Mouse (Mus musculus) forebrain, embryonic 11.5 days (tissue): ENCODE data around the gene Lrch4. TPM values are rescaled to one million over a fixed set of nuclear protein-coding genes. Genes with fewer than 3 reads are reported as not detected.

Experiments
- ATAC-seq: fragments of 200-750 bp; cut with Nextera tagmentation; replicated peaks from 2 replicates; pipeline ENCODE4 v1.8.0; 2017; ENCODE audit warnings: moderate TSS enrichment; ENCODE audit not compliant: low FRiP score
- DNase-seq: peaks from one replicate; pipeline ENCODE4 v3.0.0-alpha.2; 2017; ENCODE audit warnings: low spot score
- H3K27ac ChIP-seq: fragments of 300-500 bp; sonication (generic); 2 replicates; pipeline ENCODE4 v1.5.1; 2014; ENCODE audit warnings: low read depth, low read length
- H3K27me3 ChIP-seq: fragments of 300-500 bp; sonication (generic); 2 replicates; pipeline ENCODE4 v1.6.1; 2014; ENCODE audit warnings: mild to moderate bottlenecking, low read length, mixed read lengths; ENCODE audit not compliant: control insufficient read depth, insufficient read depth
- H3K36me3 ChIP-seq: fragments of 300-500 bp; sonication (generic); 2 replicates; pipeline ENCODE4 v1.6.1; 2014; ENCODE audit warnings: mild to moderate bottlenecking, low read length, moderate library complexity, mixed read lengths; ENCODE audit not compliant: control insufficient read depth, insufficient read depth
- H3K4me1 ChIP-seq: fragments of 300-500 bp; sonication (generic); replicated peaks from 2 replicates; pipeline ENCODE4 v1.6.1; 2014; ENCODE audit warnings: low read length, mixed read lengths; ENCODE audit not compliant: control insufficient read depth, insufficient read depth
- H3K4me2 ChIP-seq: fragments of 300-500 bp; sonication (generic); 2 replicates; pipeline ENCODE4 v1.6.1; 2014; ENCODE audit warnings: low read depth, mild to moderate bottlenecking, low read length, moderate library complexity, mixed read lengths; ENCODE audit not compliant: severe bottlenecking
- H3K4me3 ChIP-seq: fragments of 300-500 bp; sonication (generic); 2 replicates; pipeline ENCODE4 v1.5.1; 2014; ENCODE audit warnings: low read depth, low read length
- H3K9ac ChIP-seq: fragments of 300-500 bp; sonication (generic); 2 replicates; pipeline ENCODE4 v1.6.1; 2014; ENCODE audit warnings: low read length
- H3K9me3 ChIP-seq: fragments of 300-500 bp; sonication (generic); 2 replicates; pipeline ENCODE4 v1.6.1; 2016; ENCODE audit warnings: low read length, mixed read lengths; ENCODE audit not compliant: control insufficient read depth
- WGBS: fragments of 180-500 bp; shearing (Covaris S2); extraction: QIAGEN DNeasy Blood & Tissue Kit; methylation state at CpG from one replicate; pipeline ENCODE4 v1.1.7; 2014; 5-methylcytosine and 5-hydroxymethylcytosine counted together
- polyA plus RNA-seq: library from polyadenylated mRNA; unstranded; fragments of >200 nt; fragmentation: Nextera tagmentation; extraction: Ambion mirVana; gene quantifications from 2 replicates; pipeline ENCODE4 v1.2.1, GENCODE M21; 2014

The Lrch4 gene
- polyA plus RNA-seq, 1 experiment from 2014 or later = 38.0 TPM

DNA sequence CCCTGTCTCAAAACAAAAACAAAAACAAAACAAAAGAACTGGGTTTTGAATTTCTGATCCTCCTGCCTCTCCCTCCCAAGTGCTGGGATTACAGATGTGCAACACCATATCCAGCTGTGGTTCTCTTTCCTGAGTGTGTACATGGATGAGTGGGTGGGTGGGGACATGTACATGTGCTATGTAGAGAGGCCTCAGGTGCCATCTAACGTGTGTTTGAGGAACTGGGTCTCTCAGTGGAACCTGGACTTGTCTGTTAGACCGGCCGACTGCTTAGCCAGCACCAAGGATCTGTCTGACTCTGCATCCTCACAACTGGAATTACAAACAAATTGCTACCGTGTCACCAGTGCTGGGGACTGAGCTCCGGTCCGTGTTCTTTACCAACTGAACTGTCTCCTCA is 31.3 kb upstream of the Lrch4 start:
- 88% methylated on average over 6 of the region's 6 CpGs for WGBS
- Histone ChIP-seq H3K9ac (no peak overlapping the region), H3K9me3 (no peaks in the 10 kb centered on the region), H3K27me3 (no peaks in the 10 kb centered on the region), H3K27ac (no peak overlapping the region), H3K4me1 (no peaks in the 10 kb centered on the region; the same call in 1 of the 2 replicates), H3K36me3 (no peaks in the 10 kb centered on the region), H3K4me3 (no peak overlapping the region), H3K4me2 (no peak overlapping the region)
- no peak for ATAC-seq
- DNase-seq = no peak

DNA sequence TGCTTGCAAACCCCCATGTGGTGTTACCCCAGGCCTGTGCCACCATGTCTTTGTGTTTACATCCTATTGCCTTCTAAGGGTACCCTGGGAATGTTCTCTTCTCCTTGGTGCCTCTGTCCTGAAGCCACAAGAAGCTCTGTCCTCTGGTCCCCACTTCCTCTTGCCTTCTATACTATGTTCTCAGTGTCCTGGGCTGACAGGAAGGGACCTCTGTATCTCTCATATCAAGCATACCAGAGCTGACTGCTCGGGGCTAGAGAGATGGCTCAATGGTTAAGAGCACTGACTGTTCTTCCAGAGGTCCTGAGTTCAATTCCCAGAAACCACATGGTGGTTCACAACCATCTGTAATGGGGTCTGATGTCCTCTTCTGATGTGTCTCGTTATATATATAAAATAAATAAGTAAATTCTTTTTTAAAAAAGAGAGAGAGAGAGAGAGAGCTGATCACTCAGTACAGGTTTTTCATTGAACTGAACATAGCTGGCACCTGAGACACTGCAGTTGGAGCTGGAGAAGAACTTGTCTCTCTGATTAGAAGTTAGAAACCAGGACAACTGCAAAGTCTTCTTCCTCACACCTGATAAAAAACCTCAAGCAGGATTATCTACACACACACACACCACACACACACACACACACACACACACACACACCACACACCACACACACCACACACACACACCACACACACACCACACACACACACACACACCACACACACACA is 30.7 kb upstream of the Lrch4 start:
- no peaks in the 10 kb centered on the region for H3K9me3 ChIP-seq
- 84% methylated on average over 2 of the region's 2 CpGs for WGBS
- no peak overlapping the region for H3K4me3 ChIP-seq
- DNase-seq (no peak), ATAC-seq (no peak)
- no peak overlapping the region for H3K4me2 ChIP-seq
- no peak overlapping the region for H3K27ac ChIP-seq
- H3K27me3 ChIP-seq = no peaks in the 10 kb centered on the region
- H3K9ac ChIP-seq = no peak overlapping the region
- no peaks in the 10 kb centered on the region; the same call in 1 of the 2 replicates for H3K4me1 ChIP-seq
- no peaks in the 10 kb centered on the region for H3K36me3 ChIP-seq

DNA sequence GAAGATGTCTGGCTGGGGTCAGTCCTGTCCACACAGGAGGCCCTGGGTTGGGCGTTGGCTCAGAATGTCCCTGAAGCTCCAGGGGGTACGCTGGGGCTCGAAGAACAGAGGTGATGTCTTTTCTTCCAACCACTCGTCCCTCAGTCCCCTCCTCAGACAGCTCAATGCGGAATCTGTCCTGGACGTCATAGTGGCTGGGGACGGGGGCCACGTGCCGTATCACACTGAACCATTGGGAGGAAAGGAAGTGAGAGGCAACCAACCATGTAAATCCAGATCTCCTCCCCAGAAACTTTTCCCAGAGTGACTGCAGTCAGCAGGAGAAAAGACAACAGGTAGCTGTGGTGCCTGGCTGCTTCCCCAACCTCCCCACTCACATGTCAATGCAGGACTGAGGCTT is 29.3 kb upstream of the Lrch4 start:
- Histone ChIP-seq H3K4me3 (peak overlapping the region; percentile 58), H3K27me3 (no peaks in the 10 kb centered on the region), H3K9ac (peak overlapping the region; percentile 76), H3K27ac (no peak overlapping the region), H3K4me2 (peak overlapping the region; percentile 87), H3K4me1 (no peaks in the 10 kb centered on the region; the same call in 1 of the 2 replicates), H3K9me3 (no peaks in the 10 kb centered on the region), H3K36me3 (no peaks in the 10 kb centered on the region)
- WGBS = 72% methylated on average over 9 of the region's 9 CpGs
- no peak for DNase-seq
- ATAC-seq = no peak

DNA sequence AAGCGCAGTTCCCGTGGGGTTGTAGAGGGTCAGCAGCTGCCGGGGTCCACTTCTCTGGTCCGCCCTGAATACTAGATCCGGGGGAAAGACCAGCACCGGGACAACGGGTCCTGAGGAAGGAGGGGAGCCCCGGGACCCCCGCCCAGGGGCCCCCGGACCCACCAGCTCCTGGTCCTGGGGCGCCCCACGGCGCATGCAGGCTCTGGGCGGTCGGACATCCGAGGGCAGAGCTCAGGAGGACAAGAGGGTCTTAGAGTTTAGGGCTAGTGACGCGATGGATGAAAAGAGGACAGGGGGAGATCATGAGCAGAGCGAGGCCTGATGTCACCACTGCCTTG is 28.7 kb upstream of the Lrch4 start:
- H3K4me3 ChIP-seq = peak overlapping the region; percentile 58
- no peaks in the 10 kb centered on the region for H3K36me3 ChIP-seq
- peak overlapping the region; percentile 76 for H3K9ac ChIP-seq
- ATAC-seq (no peak; the same call in 1 of the 2 replicates), DNase-seq (no peak)
- 2% methylated on average over 19 of the region's 19 CpGs for WGBS
- H3K4me1 ChIP-seq = no peaks in the 10 kb centered on the region; the same call in 1 of the 2 replicates
- H3K9me3 ChIP-seq = no peaks in the 10 kb centered on the region
- no peak overlapping the region for H3K27ac ChIP-seq
- no peaks in the 10 kb centered on the region for H3K27me3 ChIP-seq
- peak overlapping the region; percentile 87 for H3K4me2 ChIP-seq

DNA sequence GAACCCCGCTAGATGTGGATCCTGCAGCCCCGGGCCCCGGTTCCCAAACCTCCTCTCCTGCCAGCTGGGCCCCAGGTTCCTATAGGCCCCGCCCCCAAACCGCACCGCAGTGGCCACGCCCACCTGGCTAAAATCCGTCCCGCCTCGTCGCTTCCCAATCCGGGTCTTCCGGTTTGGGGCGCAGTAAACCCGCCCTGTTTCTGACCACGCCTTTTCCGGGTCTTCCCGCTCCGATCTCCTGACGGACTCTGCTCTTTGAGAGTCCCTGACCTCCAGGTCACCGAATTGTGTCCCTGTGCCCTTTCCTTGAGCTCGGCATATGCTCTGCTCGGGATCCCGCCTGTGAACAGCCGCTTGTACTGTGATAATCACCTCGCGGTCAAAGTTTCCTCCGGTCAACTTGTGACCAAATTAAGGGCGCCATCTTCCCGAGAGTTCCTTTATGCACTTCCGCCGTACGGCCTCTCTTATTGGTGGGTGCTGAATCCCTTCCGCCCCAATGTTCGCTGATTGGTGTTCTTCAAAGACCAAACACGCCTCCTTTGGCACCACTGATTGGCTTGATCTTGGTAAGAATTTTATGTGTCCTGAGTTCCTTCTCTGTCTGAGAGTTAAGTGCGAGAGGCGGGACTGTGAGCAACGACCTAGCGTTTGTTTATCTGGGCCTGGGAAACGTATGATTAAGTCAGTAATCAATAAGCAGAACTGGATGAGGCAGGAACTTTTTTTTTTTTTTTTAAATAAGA is 28.1 kb upstream of the Lrch4 start, which contains the start of gene Mospd3:
TSS of gene Mospd3 (minus strand) at position 440 of the 746 bp plus-strand sequence.
- Histone ChIP-seq H3K4me3 (peak within 1 kb of the TSS; percentile 58), H3K9me3 (no peaks in the 10 kb centered on the region), H3K27ac (peak within 1 kb of the TSS; percentile 60), H3K4me1 (no peaks in the 10 kb centered on the region; the same call in 1 of the 2 replicates), H3K27me3 (no peaks in the 10 kb centered on the region), H3K36me3 (no peaks in the 10 kb centered on the region), H3K4me2 (peak within 1 kb of the TSS; percentile 87), H3K9ac (peak within 1 kb of the TSS; percentile 76)
- DNase-seq = peak; percentile 97
- under 1% methylated on average over 41 of the region's 41 CpGs for WGBS
- ATAC-seq = peak; percentile 96

DNA sequence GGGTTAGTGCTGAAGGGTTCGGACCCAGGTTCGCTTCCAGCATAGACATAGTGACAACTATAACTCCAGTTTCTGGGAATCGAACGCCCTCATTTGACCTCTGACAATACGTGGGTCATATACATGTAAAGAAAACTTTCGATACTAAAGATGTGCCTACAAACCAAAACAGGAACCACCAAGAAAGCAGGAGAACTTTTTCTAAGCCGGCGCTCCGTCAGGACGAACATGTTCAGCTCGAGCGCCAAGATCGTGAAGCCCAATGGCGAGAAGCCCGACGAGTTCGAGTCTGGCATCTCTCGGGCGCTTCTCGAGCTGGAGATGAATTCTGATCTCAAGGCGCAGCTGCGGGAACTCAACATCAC is 27.6 kb upstream of the Lrch4 start:
- Histone ChIP-seq H3K4me3 (peak overlapping the region; percentile 58), H3K27ac (no peak overlapping the region), H3K27me3 (no peaks in the 10 kb centered on the region), H3K4me2 (peak overlapping the region; percentile 67), H3K9ac (peak overlapping the region; percentile 76), H3K9me3 (no peaks in the 10 kb centered on the region), H3K36me3 (no peaks in the 10 kb centered on the region), H3K4me1 (no peaks in the 10 kb centered on the region; the same call in 1 of the 2 replicates)
- under 1% methylated on average over 22 of the region's 22 CpGs for WGBS
- ATAC-seq = no peak
- no peak for DNase-seq

DNA sequence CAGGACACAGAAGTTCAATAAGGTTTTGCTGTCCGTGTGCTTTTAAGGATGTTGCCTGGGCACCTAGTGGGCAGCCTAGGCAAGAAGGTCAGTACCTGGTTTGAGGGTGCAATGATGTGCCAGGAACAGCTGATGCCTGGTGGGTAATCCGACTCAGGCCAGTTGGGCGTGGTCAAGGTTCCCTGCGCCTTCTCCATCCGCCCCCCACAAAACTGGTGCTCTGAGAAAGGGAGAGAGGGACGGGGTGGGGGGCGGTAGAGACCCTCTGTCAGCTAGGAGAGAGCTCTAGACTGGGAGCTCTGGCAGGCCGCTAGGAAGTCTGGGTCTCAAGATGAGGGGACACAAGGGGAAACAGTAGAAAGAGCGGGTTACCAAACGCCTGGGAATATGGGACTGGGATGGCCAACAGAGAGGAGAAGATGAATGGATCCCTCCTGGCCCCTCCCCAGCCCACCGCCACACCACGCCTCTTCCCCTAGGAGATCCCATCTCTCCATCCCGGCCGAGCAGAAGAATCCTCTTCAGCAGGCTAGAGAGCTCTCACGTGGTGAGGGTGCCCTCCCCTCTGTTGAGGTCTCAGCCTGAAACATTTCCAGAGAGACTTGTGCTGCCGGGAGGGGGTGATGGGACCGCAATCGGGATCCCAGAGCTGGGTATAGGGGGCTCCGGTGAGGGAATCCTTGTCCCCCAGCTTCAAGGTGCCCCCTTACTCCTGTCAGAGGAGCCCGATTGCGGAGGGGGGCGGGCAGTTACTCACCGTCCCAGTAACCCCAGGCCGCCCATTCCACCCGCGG is 20.9 kb upstream of the Lrch4 start:
- Histone ChIP-seq H3K4me2 (peak overlapping the region; percentile 40), H3K9ac (peak overlapping the region; percentile 27), H3K4me3 (0 out of 2 replicates have a peak overlapping the region, but pooled peaks have one; percentile 5), H3K36me3 (no peaks in the 10 kb centered on the region), H3K27me3 (peaks cover 2% of the 10 kb centered on the region; the same call in 1 of the 2 replicates), H3K27ac (no peak overlapping the region), H3K4me1 (peaks cover 8% of the 10 kb centered on the region), H3K9me3 (no peaks in the 10 kb centered on the region)
- WGBS = 6% methylated on average over 24 of the region's 26 CpGs
- ATAC-seq (no peak), DNase-seq (no peak)

DNA sequence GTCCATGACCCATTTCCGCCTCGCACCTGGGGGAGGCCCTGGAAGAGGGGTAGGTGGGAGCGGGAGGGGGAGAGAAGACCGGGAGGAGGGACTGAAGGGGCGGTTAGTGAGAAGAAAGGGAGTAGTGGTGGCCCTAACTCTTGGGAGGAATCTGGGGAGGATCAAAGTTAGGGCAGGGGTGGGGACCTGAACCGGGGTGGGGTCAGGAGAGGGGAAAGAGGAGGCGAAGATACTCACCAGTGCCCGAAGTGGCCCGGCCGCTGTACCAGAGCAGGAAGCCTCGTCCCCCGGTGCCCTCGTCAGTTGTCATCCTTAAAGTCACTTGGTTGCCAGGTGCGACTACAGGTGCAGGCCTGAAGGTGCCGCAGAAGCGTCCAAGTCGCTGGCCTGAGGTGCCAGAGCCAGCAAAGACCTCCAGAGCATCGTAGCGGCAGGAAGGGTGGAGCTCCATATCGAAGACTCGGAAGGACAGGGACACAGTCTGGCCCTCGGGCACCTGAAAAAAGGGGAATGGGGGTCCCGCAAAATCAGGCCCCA is 20.2 kb upstream of the Lrch4 start:
- Histone ChIP-seq H3K27ac (no peak overlapping the region), H3K9ac (peak overlapping the region; percentile 27), H3K27me3 (peaks cover 2% of the 10 kb centered on the region; the same call in 1 of the 2 replicates), H3K4me3 (0 out of 2 replicates have a peak overlapping the region, but pooled peaks have one; percentile 5), H3K9me3 (no peaks in the 10 kb centered on the region), H3K4me2 (peak overlapping the region; percentile 40), H3K36me3 (no peaks in the 10 kb centered on the region), H3K4me1 (peaks cover 8% of the 10 kb centered on the region)
- no peak for ATAC-seq
- DNase-seq = no peak
- 18% methylated on average over 22 of the region's 23 CpGs for WGBS
